Mouse (Mus musculus): ENCODE data around the gene Actg1. TPM values are rescaled to one million over a fixed set of nuclear protein-coding genes. Genes with fewer than 3 reads are reported as not detected.
A peak's percentile ranks its signal among the peaks of the same experiment; 100 is the strongest.

Actg1 gene
- polyA plus RNA-seq, 1 experiment from 2014 or later, result 2,965 TPM

Small RNA genes lying within 50 kb of the gene (microRNA-seq; reads per million reads assigned to microRNA genes)
- gene Gm23419, result not detected
- 3.6 reads per million, percentile 17 among the genes with 10 or more reads in this experiment for gene Mir6935

Other genes starting within 250 kb of the Actg1 start
- gene Tepsin, start 249.8 kb downstream of the Actg1 start, polyA plus RNA-seq (2014; fragmentation: Nextera tagmentation; extraction: Ambion mirVana), result 12.3 and 14.2 TPM in 2 replicates
- gene Ndufaf8, start 249.6 kb downstream of the Actg1 start, polyA plus RNA-seq (2014; fragmentation: Nextera tagmentation; extraction: Ambion mirVana), result 58.4 and 61.3 TPM in 2 replicates
- gene Slc38a10, start 197.2 kb downstream of the Actg1 start, polyA plus RNA-seq (2014; fragmentation: Nextera tagmentation; extraction: Ambion mirVana), result 46.3 and 53.3 TPM in 2 replicates
- gene Bahcc1, start 115.6 kb downstream of the Actg1 start, polyA plus RNA-seq (2014; fragmentation: Nextera tagmentation; extraction: Ambion mirVana), result 17.6 and 20.6 TPM in 2 replicates
- 1.4 TPM in 2 replicates for gene Fscn2, start 13.0 kb upstream of the Actg1 start, polyA plus RNA-seq (2014; fragmentation: Nextera tagmentation; extraction: Ambion mirVana)
- 25.3 and 29.2 TPM in 2 replicates for gene Faap100, start 30.2 kb upstream of the Actg1 start, polyA plus RNA-seq (2014; fragmentation: Nextera tagmentation; extraction: Ambion mirVana)
- 41.0 and 44.7 TPM in 2 replicates for gene Nploc4, start 89.2 kb upstream of the Actg1 start, polyA plus RNA-seq (2014; fragmentation: Nextera tagmentation; extraction: Ambion mirVana)
- not detected in 2 replicates for gene Tspan10, start 94.1 kb upstream of the Actg1 start, polyA plus RNA-seq (2014; fragmentation: Nextera tagmentation; extraction: Ambion mirVana)
- gene Pde6g, start 105.0 kb upstream of the Actg1 start, polyA plus RNA-seq (2014; fragmentation: Nextera tagmentation; extraction: Ambion mirVana), result 0.40 and 0.41 TPM in 2 replicates
- gene Oxld1, start 109.5 kb upstream of the Actg1 start, polyA plus RNA-seq (2014; fragmentation: Nextera tagmentation; extraction: Ambion mirVana), result 10.4 and 11.5 TPM in 2 replicates
- 25.4 and 25.6 TPM in 2 replicates for gene Ccdc137, start 109.6 kb upstream of the Actg1 start, polyA plus RNA-seq (2014; fragmentation: Nextera tagmentation; extraction: Ambion mirVana)
- gene Arl16, start 119.1 kb upstream of the Actg1 start, polyA plus RNA-seq (2014; fragmentation: Nextera tagmentation; extraction: Ambion mirVana), result 48.0 and 53.0 TPM in 2 replicates
- 137 and 152 TPM in 2 replicates for gene Mrpl12, start 136.1 kb upstream of the Actg1 start, polyA plus RNA-seq (2014; fragmentation: Nextera tagmentation; extraction: Ambion mirVana)
- 30.0 and 38.7 TPM in 2 replicates for gene Slc25a10, start 143.3 kb upstream of the Actg1 start, polyA plus RNA-seq (2014; fragmentation: Nextera tagmentation; extraction: Ambion mirVana)
- gene Gcgr, start 182.2 kb upstream of the Actg1 start, polyA plus RNA-seq (2014; fragmentation: Nextera tagmentation; extraction: Ambion mirVana), result 0.11 TPM in 1 of 2 replicates, not detected in the other
- gene Mcrip1, start 201.2 kb upstream of the Actg1 start, polyA plus RNA-seq (2014; fragmentation: Nextera tagmentation; extraction: Ambion mirVana), result 232 and 237 TPM in 2 replicates
- gene Ppp1r27, start 202.6 kb upstream of the Actg1 start, polyA plus RNA-seq (2014; fragmentation: Nextera tagmentation; extraction: Ambion mirVana), result not detected in 2 replicates
- 492 and 493 TPM in 2 replicates for gene P4hb, start 224.7 kb upstream of the Actg1 start, polyA plus RNA-seq (2014; fragmentation: Nextera tagmentation; extraction: Ambion mirVana)
- 521 and 583 TPM in 2 replicates for gene Arhgdia, start 233.1 kb upstream of the Actg1 start, polyA plus RNA-seq (2014; fragmentation: Nextera tagmentation; extraction: Ambion mirVana)
- gene Alyref, start 249.8 kb upstream of the Actg1 start, polyA plus RNA-seq (2014; fragmentation: Nextera tagmentation; extraction: Ambion mirVana), result 820 and 827 TPM in 2 replicates
- 178 and 204 TPM in 2 replicates for gene Anapc11, start 249.9 kb upstream of the Actg1 start, polyA plus RNA-seq (2014; fragmentation: Nextera tagmentation; extraction: Ambion mirVana)

All from midbrain, embryonic 11.5 days (tissue).